Mouse (Mus musculus) midbrain, embryonic 13.5 days (tissue): Measurements from ENCODE around the gene Zfp808. TPM values are rescaled to one million over a fixed set of nuclear protein-coding genes. Genes with fewer than 3 reads are reported as not detected.
"Not testable (repeated sequence)": the region's sequence is repeated elsewhere in the genome, so short reads cannot be mapped to it uniquely, and the experiment has no call there.

Source experiments
- ATAC-seq: fragments of 200-750 bp; cut with Nextera tagmentation; 2 replicates; pipeline ENCODE4 v1.8.0; 2017; ENCODE audit warnings: mild to moderate bottlenecking, moderate TSS enrichment, moderate library complexity
- H3K27ac ChIP-seq: fragments of 300-500 bp; sonication (generic); 2 replicates; pipeline ENCODE4 v1.5.1; 2015; ENCODE audit warnings: inconsistent platforms, mild to moderate bottlenecking, moderate library complexity
- H3K27me3 ChIP-seq: fragments of 300-500 bp; sonication (generic); 2 replicates; pipeline ENCODE4 v1.6.1; 2015; ENCODE audit warnings: mild to moderate bottlenecking, inconsistent platforms
- H3K36me3 ChIP-seq: fragments of 300-500 bp; sonication (generic); 2 replicates; pipeline ENCODE4 v1.6.1; 2015; ENCODE audit warnings: mild to moderate bottlenecking, inconsistent platforms
- H3K4me1 ChIP-seq: fragments of 300-500 bp; sonication (generic); replicated peaks from 2 replicates; pipeline ENCODE4 v1.6.1; 2015; ENCODE audit warnings: inconsistent platforms
- H3K4me2 ChIP-seq: fragments of 300-500 bp; sonication (generic); replicated peaks from 2 replicates; pipeline ENCODE4 v1.6.1; 2015; ENCODE audit warnings: moderate library complexity, mild to moderate bottlenecking, inconsistent platforms
- H3K4me3 ChIP-seq: fragments of 300-500 bp; sonication (generic); replicated peaks from 2 replicates; pipeline ENCODE4 v1.5.1; 2015; ENCODE audit warnings: mild to moderate bottlenecking, inconsistent platforms
- H3K9ac ChIP-seq: fragments of 300-500 bp; sonication (generic); replicated peaks from 2 replicates; pipeline ENCODE4 v1.6.1; 2015; ENCODE audit warnings: mild to moderate bottlenecking, inconsistent platforms
- H3K9me3 ChIP-seq: fragments of 300-500 bp; sonication (generic); 2 replicates; pipeline ENCODE4 v1.6.1; 2016; ENCODE audit warnings: mild to moderate bottlenecking, inconsistent platforms
- WGBS: fragments of 180-500 bp; shearing (Covaris S2); methylation state at CpG from one replicate; pipeline ENCODE4 v1.1.7; 2015; 5-methylcytosine and 5-hydroxymethylcytosine counted together
- polyA plus RNA-seq: library from polyadenylated mRNA; unstranded; fragments of >200 nt; fragmentation: Nextera tagmentation; extraction: Ambion mirVana; gene quantifications from 2 replicates; pipeline ENCODE4 v1.2.1, GENCODE M21; 2015

The Zfp808 gene
- 5.4 and 5.5 TPM in 2 replicates for polyA plus RNA-seq

DNA sequence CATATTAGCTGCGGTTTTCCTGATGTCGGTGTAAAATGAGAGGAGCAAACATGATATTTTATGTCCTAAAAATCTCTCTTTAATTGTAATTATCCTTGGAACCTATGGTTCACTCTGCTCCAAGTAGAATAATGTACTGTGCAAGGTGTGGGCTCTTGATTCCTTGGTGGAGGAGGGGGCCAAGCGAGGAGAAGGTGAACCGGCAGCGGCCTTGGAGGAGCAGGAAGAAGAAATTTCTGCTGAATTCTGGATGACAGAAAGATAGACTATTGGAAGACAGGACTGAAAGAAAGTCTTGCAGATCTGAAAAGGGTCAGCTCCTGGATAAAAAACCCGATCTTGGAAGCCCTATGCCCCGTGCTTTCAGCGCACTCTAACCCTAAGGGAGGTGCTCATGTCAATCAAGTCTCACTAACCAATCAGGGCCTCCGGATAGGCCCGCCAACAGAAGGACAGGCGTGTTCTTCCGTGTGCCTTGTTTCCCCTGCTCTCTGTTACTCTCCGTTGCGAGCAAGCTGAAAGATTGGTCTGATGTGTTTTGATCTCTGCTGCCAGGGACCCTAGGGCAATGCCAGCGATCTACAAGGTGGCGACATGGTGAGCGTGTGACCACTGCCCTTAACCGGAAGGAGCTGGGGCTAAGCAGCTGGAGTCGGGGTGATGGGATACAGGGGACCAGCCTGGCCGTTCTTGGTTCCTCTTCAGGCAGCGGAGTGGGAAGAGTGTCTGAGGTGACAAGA is at the start of gene Zfp808:
TSS of gene Zfp808 (plus strand) at position 455 of the 740 bp plus-strand sequence.
- not testable (repeated sequence) for H3K4me1 ChIP-seq, H3K9me3 ChIP-seq, H3K36me3 ChIP-seq, H3K27ac ChIP-seq, H3K27me3 ChIP-seq
- WGBS = 4% methylated on average over 21 of the region's 21 CpGs
- peak; percentile 95 for ATAC-seq
- H3K4me2 ChIP-seq = peak within 1 kb of the TSS; percentile 57
- peak within 1 kb of the TSS; percentile 61 for H3K4me3 ChIP-seq
- H3K9ac ChIP-seq = peak within 1 kb of the TSS; percentile 71

DNA sequence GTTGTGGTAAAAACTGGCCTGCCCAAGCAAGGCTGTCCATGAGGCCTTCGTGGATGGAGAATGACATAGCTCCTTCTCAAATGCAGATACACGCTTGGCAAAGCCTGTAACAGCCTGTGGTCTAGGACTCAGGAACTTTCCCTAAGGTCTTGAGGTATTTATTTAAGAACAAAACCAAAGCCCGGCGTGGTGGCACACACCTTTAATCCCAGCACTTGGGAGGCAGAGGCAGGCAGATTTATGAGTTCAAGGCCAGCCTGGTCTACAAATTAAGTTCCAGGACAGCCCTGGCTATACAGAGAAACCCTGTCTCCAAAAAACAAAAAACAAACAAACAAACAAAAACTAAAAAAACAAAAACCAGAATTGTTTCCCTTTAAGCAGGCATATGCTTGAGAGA is 30.9 kb upstream of the Zfp808 start:
- not testable (repeated sequence) for H3K9me3 ChIP-seq, H3K4me2 ChIP-seq, H3K36me3 ChIP-seq, H3K4me3 ChIP-seq, H3K27ac ChIP-seq, H3K4me1 ChIP-seq, ATAC-seq, H3K9ac ChIP-seq, H3K27me3 ChIP-seq
- 79% methylated on average over 4 of the region's 4 CpGs for WGBS

DNA sequence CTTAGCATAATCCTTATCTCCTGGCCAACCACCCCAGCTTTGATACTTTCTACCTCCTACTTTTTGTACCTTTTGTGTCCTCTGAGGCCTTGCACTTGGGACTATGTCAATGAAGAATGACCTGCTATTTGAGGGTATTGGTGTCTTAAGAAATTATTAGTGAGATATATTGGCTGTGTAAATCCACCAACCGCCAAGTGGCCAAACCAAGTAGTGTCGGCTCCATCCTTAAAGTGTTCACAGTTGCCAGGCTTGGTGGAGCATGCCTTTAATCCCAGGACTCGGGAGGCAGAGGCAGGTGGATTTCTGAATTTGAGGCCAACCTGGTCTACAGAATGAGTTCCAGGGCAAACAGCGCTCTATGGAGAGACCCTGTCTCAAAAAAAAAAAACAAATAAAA is 30.2 kb upstream of the Zfp808 start:
- not testable (repeated sequence) for H3K4me1 ChIP-seq, H3K9me3 ChIP-seq, H3K4me3 ChIP-seq, H3K4me2 ChIP-seq, H3K27ac ChIP-seq, H3K36me3 ChIP-seq, H3K9ac ChIP-seq, ATAC-seq, H3K27me3 ChIP-seq
- 83% methylated on average over 4 of the region's 4 CpGs for WGBS

DNA sequence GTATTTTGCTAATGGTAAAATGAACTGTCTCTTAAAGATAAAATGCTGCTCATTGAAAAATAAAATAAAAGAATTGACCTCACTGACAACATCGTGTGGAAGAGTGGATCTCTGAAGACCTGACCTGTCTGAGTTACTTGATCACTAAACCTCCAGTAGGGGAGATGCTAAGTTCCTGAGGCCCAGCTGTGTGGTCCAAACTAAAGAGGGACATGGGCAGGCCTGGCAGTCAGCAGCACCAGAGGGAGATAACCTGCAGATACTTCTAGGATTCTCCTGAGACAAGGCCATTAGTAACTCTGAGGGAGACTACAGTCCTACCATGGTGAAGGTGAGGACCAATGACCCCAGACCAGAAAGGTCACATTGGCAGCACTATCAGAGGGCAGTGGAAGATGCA is 27.3 kb upstream of the Zfp808 start:
- H3K9ac ChIP-seq, H3K27me3 ChIP-seq, H3K36me3 ChIP-seq, H3K27ac ChIP-seq, H3K4me3 ChIP-seq, H3K4me1 ChIP-seq, H3K9me3 ChIP-seq, H3K4me2 ChIP-seq, ATAC-seq: not testable (repeated sequence)
- WGBS = 83% methylated on average over 1 of the region's 1 CpGs

DNA sequence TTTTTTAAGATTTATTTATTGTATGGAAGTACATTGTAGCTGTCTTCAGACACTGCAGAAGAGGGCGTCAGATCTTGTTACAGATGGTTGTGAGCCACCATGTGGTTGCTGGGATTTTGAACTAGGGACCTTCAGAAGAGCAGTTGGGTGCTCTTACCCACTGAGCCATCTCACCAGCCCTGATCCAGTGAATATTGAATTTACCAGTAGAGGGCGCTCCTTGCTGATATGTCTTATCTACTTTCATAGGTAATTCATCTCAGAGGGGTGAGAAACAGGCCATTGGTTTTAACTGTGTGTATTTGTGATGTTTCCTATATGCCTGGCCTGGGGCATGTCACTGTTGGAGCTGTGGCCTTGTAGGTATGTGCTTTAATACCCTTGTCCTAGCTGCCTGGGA is 13.8 kb upstream of the Zfp808 start:
- not testable (repeated sequence) for H3K9me3 ChIP-seq, H3K27ac ChIP-seq, ATAC-seq, H3K4me2 ChIP-seq, H3K27me3 ChIP-seq, H3K36me3 ChIP-seq, H3K4me1 ChIP-seq, H3K4me3 ChIP-seq, H3K9ac ChIP-seq
- WGBS = 30% methylated on average over 2 of the region's 2 CpGs

DNA sequence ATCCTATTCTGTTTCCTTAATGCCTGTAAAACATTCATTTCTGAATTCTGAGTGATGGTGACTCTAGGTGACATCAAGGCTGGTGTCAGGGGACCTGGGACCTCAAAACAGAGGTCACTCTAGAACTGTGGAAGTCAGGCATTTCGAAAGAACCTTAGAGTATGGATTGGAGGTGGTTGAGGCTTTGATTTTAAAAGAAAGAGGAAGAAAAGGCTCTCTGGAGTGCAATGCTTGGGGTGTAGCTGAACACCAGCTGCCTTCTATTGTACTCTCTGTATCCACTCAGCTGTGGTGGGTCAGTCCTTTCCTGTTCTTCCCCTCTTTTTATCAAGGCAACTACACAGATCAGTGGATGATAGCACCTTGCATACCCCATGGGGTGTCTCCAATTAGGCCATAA is 8.1 kb upstream of the Zfp808 start:
- H3K27me3 ChIP-seq, H3K27ac ChIP-seq, H3K9ac ChIP-seq, H3K9me3 ChIP-seq, H3K4me3 ChIP-seq, H3K4me2 ChIP-seq, ATAC-seq, H3K4me1 ChIP-seq, H3K36me3 ChIP-seq: not testable (repeated sequence)
- 54% methylated on average over 1 of the region's 1 CpGs for WGBS

DNA sequence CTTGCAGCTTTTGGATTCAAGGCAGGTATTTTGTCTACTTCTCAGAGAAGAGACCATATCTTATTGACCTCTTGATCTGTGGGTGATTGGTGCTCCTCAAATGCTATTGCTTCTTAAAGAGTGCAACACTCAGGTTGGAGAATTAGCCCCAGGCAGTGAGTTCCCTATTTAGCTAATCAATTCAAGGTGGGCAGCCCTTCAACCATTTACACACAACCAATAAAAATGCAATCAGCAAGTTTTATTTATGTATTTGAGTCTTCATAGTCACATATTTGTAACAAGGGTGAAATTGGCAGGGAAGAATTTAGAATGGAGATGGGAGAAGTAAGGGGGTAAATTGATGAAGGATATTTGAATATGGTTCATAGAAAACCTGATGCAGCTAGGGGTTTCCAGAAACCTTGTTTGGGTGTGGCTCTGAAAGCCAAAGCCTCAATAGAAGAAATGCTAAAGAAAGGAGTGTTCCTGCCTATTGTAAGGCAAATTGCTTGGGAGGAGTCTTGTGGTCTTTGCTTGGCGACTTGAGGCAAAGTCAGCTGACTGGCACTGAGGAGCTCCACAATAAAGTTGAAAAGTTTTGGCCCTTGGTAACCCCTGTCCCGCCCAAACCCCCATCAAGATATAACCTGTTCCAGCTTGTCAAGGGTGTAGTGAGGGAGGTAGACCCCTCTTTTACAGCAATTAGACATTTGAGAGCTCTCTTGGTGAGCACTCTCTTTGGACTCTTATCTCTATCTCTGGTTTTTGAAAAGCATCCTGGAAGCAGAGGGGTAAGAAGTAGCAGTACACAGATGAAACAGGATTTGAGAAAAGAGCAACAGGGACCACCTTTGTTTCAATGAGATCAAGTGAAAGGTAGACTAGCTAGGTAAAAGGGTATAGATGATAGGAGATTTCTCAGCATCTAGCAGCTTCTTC is 52.4 kb downstream of the Zfp808 start:
- 66% methylated on average over 2 of the region's 2 CpGs for WGBS
- H3K9ac ChIP-seq, H3K27me3 ChIP-seq, ATAC-seq, H3K36me3 ChIP-seq, H3K4me3 ChIP-seq, H3K4me1 ChIP-seq, H3K4me2 ChIP-seq, H3K27ac ChIP-seq: not testable (repeated sequence)
- H3K9me3 ChIP-seq = peaks cover 24% of the 10 kb centered on the region

DNA sequence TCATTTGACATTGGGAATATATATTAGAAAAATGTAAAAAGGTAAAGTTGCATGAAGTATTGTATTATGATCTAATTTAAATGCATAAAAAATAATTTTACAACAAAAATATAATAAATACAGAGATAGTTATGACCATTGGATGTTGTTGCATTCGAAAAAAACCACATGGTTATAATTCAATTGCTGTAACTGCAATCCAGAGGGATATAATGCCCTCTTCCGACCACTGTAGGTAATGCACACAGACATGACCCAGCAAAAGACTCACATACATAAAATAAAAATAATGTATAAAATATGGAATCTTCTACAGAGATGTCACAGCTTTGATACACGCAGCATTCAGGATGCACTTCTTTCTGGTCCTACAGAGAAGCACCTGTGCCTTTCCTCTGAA is 115.6 kb downstream of the Zfp808 start:
- WGBS = 46% methylated on average over 3 of the region's 3 CpGs
- no peak overlapping the region for H3K9ac ChIP-seq

DNA sequence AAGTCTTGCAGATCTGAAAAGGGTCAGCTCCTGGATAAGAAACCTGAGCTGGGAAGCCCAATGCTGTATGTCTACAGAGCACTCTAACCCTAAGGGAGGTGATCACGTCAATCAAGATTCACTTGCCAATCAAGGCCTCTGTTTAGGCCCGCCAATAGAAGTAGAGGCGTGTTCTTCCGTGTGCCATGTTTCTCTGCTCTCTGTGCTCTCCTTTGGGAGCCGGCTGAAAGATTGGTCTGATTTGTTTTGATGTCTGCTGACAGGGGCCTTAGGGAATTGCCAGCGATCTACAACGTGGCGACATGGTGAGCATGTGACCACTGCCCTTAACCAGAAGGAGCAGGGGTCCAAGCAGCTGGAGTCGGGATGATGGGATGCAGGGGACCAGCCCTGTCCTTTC is 125.5 kb downstream of the Zfp808 start:
- WGBS = 83% methylated on average over 9 of the region's 9 CpGs
- not testable (repeated sequence) for ATAC-seq, H3K27me3 ChIP-seq

More for the DNA sequence above, 115.6 kb downstream of the Zfp808 start:
- ATAC-seq = no peak
- Histone ChIP-seq H3K27me3 (no peaks in the 10 kb centered on the region), H3K27ac (no peak overlapping the region), H3K4me1 (no peaks in the 10 kb centered on the region), H3K4me3 (no peak overlapping the region), H3K9me3 (no peaks in the 10 kb centered on the region; the same call in 1 of the 2 replicates), H3K4me2 (no peak overlapping the region), H3K36me3 (no peaks in the 10 kb centered on the region)

DNA sequence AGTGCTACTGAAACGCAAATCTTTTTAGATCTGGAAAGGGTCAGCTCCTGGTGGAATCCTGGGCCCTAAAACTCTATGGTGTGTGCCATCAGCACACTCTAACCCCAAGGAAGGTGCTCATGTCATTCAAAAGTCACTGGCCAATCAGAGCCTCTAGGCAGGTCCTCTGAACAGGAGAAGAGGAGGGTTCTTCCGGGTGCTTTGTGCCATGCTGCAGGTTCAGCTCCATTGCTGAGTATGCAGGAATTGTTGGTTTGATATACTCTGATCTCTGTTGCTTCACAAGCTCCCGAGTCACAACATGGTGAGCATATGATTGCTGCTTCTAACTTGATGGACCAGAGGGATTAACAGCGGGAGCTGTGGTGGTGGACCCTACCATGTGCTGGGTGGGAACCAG is 133.7 kb downstream of the Zfp808 start:
- ATAC-seq = no peak
- no peak overlapping the region for H3K27ac ChIP-seq
- WGBS = 88% methylated on average over 4 of the region's 4 CpGs
- no peak overlapping the region for H3K4me3 ChIP-seq
- no peaks in the 10 kb centered on the region for H3K36me3 ChIP-seq
- no peaks in the 10 kb centered on the region for H3K4me1 ChIP-seq
- no peak overlapping the region for H3K9ac ChIP-seq
- no peaks in the 10 kb centered on the region for H3K27me3 ChIP-seq
- H3K4me2 ChIP-seq = no peak overlapping the region
- H3K9me3 ChIP-seq = peaks cover 55% of the 10 kb centered on the region

More for the DNA sequence above, 125.5 kb downstream of the Zfp808 start:
- not testable (repeated sequence) for H3K4me2 ChIP-seq, H3K4me3 ChIP-seq, H3K9ac ChIP-seq, H3K36me3 ChIP-seq, H3K4me1 ChIP-seq, H3K27ac ChIP-seq
- peaks cover 23% of the 10 kb centered on the region for H3K9me3 ChIP-seq
